In genomic region chr11:4620501-4621108, GRCm38 (mm10) we compare ENCODE assay signal across 14 mouse cellular contexts. TPM values are rescaled to one million over a fixed set of nuclear protein-coding genes. Genes with fewer than 3 reads are reported as not detected.
DNase-seq lines count a peak whose midpoint lies in the region; ATAC-seq and TF ChIP-seq lines count a peak whose summit lies in the region.
"Had no signal": no experiment of that assay in that cellular context is flagged by ENCODE, and none has a peak within 500 bp of the region (broad histone marks: within the 10 kb centered on the region; RNA-seq: fewer than 3 reads in every experiment).

No protein-coding gene starts in this region.

- no peak for TF ChIP-seq CTCF in lung, postnatal 0 days (IDR thresholded peaks at IDR 0.05)
- TF ChIP-seq CTCF in lung, adult 2 months (IDR thresholded peaks at IDR 0.05; ENCODE audit: insufficient read depth, low read length) = no peak

- no peaks in the 10 kb centered on the region for H3K27me3 ChIP-seq in lung, postnatal 0 days (replicated peaks; ENCODE audit: insufficient read depth, low read length)
- H3K27me3 ChIP-seq in heart, embryonic 12.5 days (replicated peaks) = no peaks in the 10 kb centered on the region
- H3K27me3 ChIP-seq: forebrain, embryonic 13.5 days had no signal

- no peak overlapping the region for H3K27ac ChIP-seq in lung, postnatal 0 days (ENCODE audit: low read length)
- H3K27ac ChIP-seq in heart, embryonic 12.5 days (ENCODE audit: poor library complexity, severe bottlenecking) = no peak overlapping the region
- H3K27ac ChIP-seq: forebrain, embryonic 13.5 days; liver, embryonic 13.5 days had no signal

- TF ChIP-seq EP300 in lung, postnatal 0 days (IDR thresholded peaks at IDR 0.05) = no peak

- H3K9me3 ChIP-seq in lung, postnatal 0 days (ENCODE audit: low read length) = no peaks in the 10 kb centered on the region
- H3K9me3 ChIP-seq in heart, embryonic 12.5 days (replicated peaks) = no peaks in the 10 kb centered on the region
- H3K9me3 ChIP-seq: forebrain, embryonic 13.5 days; G1E; liver, embryonic 13.5 days had no signal

- TF ChIP-seq POLR2A in lung, adult 2 months (IDR thresholded peaks at IDR 0.05; ENCODE audit: borderline replicate concordance, extremely low read depth, low read depth, low read length) = no peak

- H3K4me1 ChIP-seq in lung, postnatal 0 days (ENCODE audit: insufficient read depth, low read depth, low read length) = no peaks in the 10 kb centered on the region; the same call in 1 of the 2 replicates
- no peaks in the 10 kb centered on the region for H3K4me1 ChIP-seq in lung, adult 2 months (ENCODE audit: control insufficient read depth, insufficient read depth, low read length)
- H3K4me1 ChIP-seq in heart, embryonic 12.5 days (replicated peaks) = peaks cover 13% of the 10 kb centered on the region
- H3K4me1 ChIP-seq: forebrain, embryonic 13.5 days; liver, embryonic 13.5 days had no signal

- no peak overlapping the region for H3K4me3 ChIP-seq in lung, postnatal 0 days (ENCODE audit: low read depth, low read length)
- no peak overlapping the region for H3K4me3 ChIP-seq in lung, adult 2 months (replicated peaks; ENCODE audit: extremely low read depth, low read depth, low read length)
- H3K4me3 ChIP-seq in heart, embryonic 12.5 days = no peak overlapping the region
- H3K4me3 ChIP-seq: forebrain, embryonic 13.5 days; liver, embryonic 13.5 days had no signal

- H3K4me2 ChIP-seq in lung, postnatal 0 days (replicated peaks; ENCODE audit: low read depth, low read length) = no peak overlapping the region
- peak overlapping the region; percentile 52 for H3K4me2 ChIP-seq in heart, embryonic 12.5 days
- H3K4me2 ChIP-seq: forebrain, embryonic 13.5 days; liver, embryonic 13.5 days had no signal

- H3K36me3 ChIP-seq in lung, postnatal 0 days (ENCODE audit: insufficient read depth, low read length) = no peaks in the 10 kb centered on the region
- H3K36me3 ChIP-seq in heart, embryonic 12.5 days = no peaks in the 10 kb centered on the region
- H3K36me3 ChIP-seq: G1E; liver, embryonic 13.5 days had no signal

- DNase-seq in adrenal gland, postnatal 10 days = peak; percentile 31
- DNase-seq in adrenal gland, adult 18-20 months (ENCODE audit: low spot score in 2 of 2) = no peak
- DNase-seq in lung, postnatal 0 days (ENCODE audit: low spot score) = peak; percentile 43
- no peak for DNase-seq in lung, adult 2 months
- DNase-seq in skeletal muscle tissue, adult 2 months (ENCODE audit: low read depth, low spot score) = peak; percentile 60
- no peak for DNase-seq in c-Kit-positive CD71-positive TER-119-positive erythroid progenitor cells, embryonic 14.5 days (ENCODE audit: low spot score)
- no peak for DNase-seq in thymus, postnatal 10 days (ENCODE audit: low spot score in 2 of 2)
- DNase-seq: adrenal gland, postnatal 25 days; embryo, embryonic 11 days; liver, embryonic 13.5 days had no signal

- WGBS in lung, postnatal 0 days = 39% methylated on average over 13 of the region's 13 CpGs
- WGBS in lung, adult 2 months = 45% methylated on average over 13 of the region's 13 CpGs
- 33% methylated on average over 13 of the region's 13 CpGs for WGBS in heart, embryonic 12.5 days

- no peak for ATAC-seq in lung, postnatal 0 days
- ATAC-seq in heart, embryonic 12.5 days (ENCODE audit: insufficient number of reproducible peaks, low FRiP score) = no peak
- ATAC-seq: forebrain, embryonic 13.5 days had no signal

- H3K9ac ChIP-seq in lung, postnatal 0 days (replicated peaks; ENCODE audit: low read depth) = no peak overlapping the region
- H3K9ac ChIP-seq in heart, embryonic 12.5 days = no peak overlapping the region; the same call in 1 of the 2 replicates
- H3K9ac ChIP-seq: forebrain, embryonic 13.5 days; liver, embryonic 13.5 days had no signal

RNA-seq across cellular contexts. Expression of gene Gm11032, which starts 0.7 kb away (rescaled TPM):
- total RNA-seq in adrenal gland, postnatal 10 days (2021) = not detected
- total RNA-seq in adrenal gland, adult 18-20 months (2021) = not detected
- not detected in 2 replicates for polyA plus RNA-seq in lung, postnatal 0 days (2015; fragmentation: Nextera tagmentation; extraction: Ambion mirVana)
- not detected in 2 replicates for polyA plus RNA-seq in lung, adult 2 months (2012; rRNA removed)
- not detected in 2 replicates for polyA plus RNA-seq in heart, embryonic 12.5 days (2016; fragmentation: Nextera tagmentation; extraction: Ambion mirVana)
- total RNA-seq: adrenal gland, postnatal 25 days; G1E; layer of hippocampus, adult 8-10 months had no signal
- polyA plus RNA-seq: forebrain, embryonic 13.5 days; G1E; liver, embryonic 13.5 days had no signal

RNA-seq across cellular contexts. Expression of gene Ascc2, which starts 16.9 kb away (rescaled TPM):
- 10 to 100 TPM; 26.7 to 27.6 TPM for total RNA-seq in adrenal gland, postnatal 10 days (2021)
- 10 to 100 TPM; 34.7 to 52.2 TPM for total RNA-seq in adrenal gland, adult 18-20 months (2021)
- 21.7 and 25.3 TPM in 2 replicates for polyA plus RNA-seq in lung, postnatal 0 days (2015; fragmentation: Nextera tagmentation; extraction: Ambion mirVana)
- 23.5 and 34.0 TPM in 2 replicates for polyA plus RNA-seq in lung, adult 2 months (2012; rRNA removed)
- 28.0 and 29.6 TPM in 2 replicates for polyA plus RNA-seq in heart, embryonic 12.5 days (2016; fragmentation: Nextera tagmentation; extraction: Ambion mirVana)

RNA-seq across cellular contexts. Expression of gene Mtmr3, which starts 25.9 kb away (rescaled TPM):
- 10 to 100 TPM; 46.9 to 56.3 TPM for total RNA-seq in adrenal gland, postnatal 10 days (2021)
- total RNA-seq in adrenal gland, adult 18-20 months (2021) = 10 to 100 TPM; 49.5 to 60.5 TPM
- 22.0 and 24.6 TPM in 2 replicates for polyA plus RNA-seq in lung, postnatal 0 days (2015; fragmentation: Nextera tagmentation; extraction: Ambion mirVana)
- polyA plus RNA-seq in lung, adult 2 months (2012; rRNA removed) = 33.9 and 44.1 TPM in 2 replicates
- 33.5 and 33.9 TPM in 2 replicates for polyA plus RNA-seq in heart, embryonic 12.5 days (2016; fragmentation: Nextera tagmentation; extraction: Ambion mirVana)

Comparison
In these comparisons a context has a peak if more than half of its experiments do, and no peak if none do; other contexts are left out.
1. DNase-seq: peak in adrenal gland, postnatal 10 days (single experiment), lung, postnatal 0 days (single experiment) and skeletal muscle tissue, adult 2 months (single experiment); none in adrenal gland, adult 18-20 months (0 of 2), lung, adult 2 months (single experiment), c-Kit-positive CD71-positive TER-119-positive erythroid progenitor cells, embryonic 14.5 days (single experiment) and thymus, postnatal 10 days (0 of 2).